8 mouse cellular contexts compared by ENCODE assay signal in the genomic region with DNA sequence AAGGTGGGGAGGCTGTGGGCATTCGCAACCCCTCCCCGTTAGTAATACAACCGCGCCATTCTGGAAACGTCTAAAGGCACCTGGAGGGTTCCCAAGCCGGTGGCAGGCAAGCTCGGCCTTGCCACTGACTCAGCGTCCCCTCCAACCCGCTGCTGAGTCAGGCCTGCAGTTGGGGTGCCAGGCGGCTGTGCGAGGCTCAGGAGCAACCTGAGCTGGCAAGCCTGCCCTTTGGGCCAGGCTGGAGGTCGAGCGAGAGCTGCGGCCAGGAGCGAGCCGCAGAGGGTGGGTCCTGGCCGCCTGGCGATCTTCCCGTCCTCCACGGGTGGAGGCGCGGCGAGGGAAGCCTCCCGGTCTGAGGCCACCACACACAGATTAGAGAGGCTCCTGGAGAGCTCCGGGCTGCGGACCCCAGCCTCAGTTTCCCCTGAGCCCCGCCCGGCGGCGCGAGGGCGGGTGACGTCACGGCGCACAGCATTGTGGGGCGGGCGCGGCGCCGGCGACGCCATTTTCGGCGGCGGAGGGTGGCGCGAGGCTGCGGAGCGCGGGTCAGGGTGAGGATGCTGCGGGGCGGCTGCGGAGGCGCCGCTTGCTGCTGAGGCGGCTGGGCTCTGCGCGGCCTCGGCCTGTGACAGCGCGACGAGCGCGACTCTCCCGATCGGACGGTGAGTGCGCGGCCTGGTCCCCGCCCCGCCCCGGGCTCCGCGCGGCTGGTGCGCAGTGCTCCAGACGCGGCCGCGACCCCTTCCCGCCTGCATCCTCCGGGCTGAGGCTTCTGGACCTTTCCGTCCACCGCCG. TPM values are rescaled to one million over a fixed set of nuclear protein-coding genes. Genes with fewer than 3 reads are reported as not detected.
DNase-seq lines count a peak whose midpoint lies in the region; ATAC-seq lines count a peak whose summit lies in the region.

Klc1 (plus strand) TSS at position 469 of the 795 bp plus-strand sequence.

- peak within 1 kb of the TSS; percentile 91 for H3K27ac ChIP-seq in hindbrain, embryonic 11.5 days (ENCODE audit: low read depth, low read length)

- DNase-seq in Muller cell, postnatal 12 days (ENCODE audit: inconsistent ontology term) = peak; percentile 70
- peak; percentile 85 for DNase-seq in cerebellum, adult 9-11 months
- DNase-seq in frontal cortex, postnatal 10 days (ENCODE audit: low spot score in 2 of 2) = peak; percentile 66 to 83
- peak; percentile 90 for DNase-seq in hindbrain, embryonic 11.5 days (ENCODE audit: low spot score)
- DNase-seq in layer of hippocampus, postnatal 25 days (ENCODE audit: extremely low spot score in 1 of 2, low spot score in 1 of 2) = peak; percentile 83
- peak; percentile 80 for DNase-seq in lung, postnatal 14 days
- DNase-seq in retina, adult 2 months (ENCODE audit: low read depth, low spot score) = peak; percentile 42
- peak; percentile 82 to 83 for DNase-seq in thymus, postnatal 36 days

- WGBS in hindbrain, embryonic 11.5 days = under 1% methylated on average over 51 of the region's 85 CpGs

- H3K4me1 ChIP-seq in hindbrain, embryonic 11.5 days (replicated peaks; ENCODE audit: control insufficient read depth, insufficient read depth, low read length) = peaks cover 11% of the 10 kb centered on the region

- no peaks in the 10 kb centered on the region for H3K36me3 ChIP-seq in hindbrain, embryonic 11.5 days (ENCODE audit: control insufficient read depth, insufficient read depth, low read length)

- peak within 1 kb of the TSS; percentile 84 for H3K4me3 ChIP-seq in hindbrain, embryonic 11.5 days (ENCODE audit: low read depth, low read length)

- H3K27me3 ChIP-seq in hindbrain, embryonic 11.5 days (ENCODE audit: control insufficient read depth, insufficient read depth, low read length) = no peaks in the 10 kb centered on the region

- peak; percentile 84 for ATAC-seq in hindbrain, embryonic 11.5 days (ENCODE audit: low FRiP score)

- H3K4me2 ChIP-seq in hindbrain, embryonic 11.5 days (replicated peaks; ENCODE audit: low read depth, low read length) = peak within 1 kb of the TSS; percentile 90

- H3K9me3 ChIP-seq in hindbrain, embryonic 11.5 days (ENCODE audit: control insufficient read depth, low read length) = no peaks in the 10 kb centered on the region

- peak within 1 kb of the TSS; percentile 98 for H3K9ac ChIP-seq in hindbrain, embryonic 11.5 days (ENCODE audit: low read depth, low read length)

RNA-seq across cellular contexts. Expression of gene Klc1, which starts in this region (rescaled TPM):
- 345 and 366 TPM in 2 replicates for polyA plus RNA-seq in hindbrain, embryonic 11.5 days (2014; fragmentation: Nextera tagmentation; extraction: Ambion mirVana)
- total RNA-seq in layer of hippocampus, postnatal 25 days (2021) = 100 to 1,000 TPM; 701 to 727 TPM

Comparison
In these comparisons a context has a peak if more than half of its experiments do, and no peak if none do; other contexts are left out.
1. Peak in every context shown above with its lines: DNase-seq, ATAC-seq, H3K4me3 ChIP-seq and H3K27ac ChIP-seq.